Mouse (Mus musculus): ENCODE measurements around the gene Pot1a.

The Pot1a gene

DNA sequence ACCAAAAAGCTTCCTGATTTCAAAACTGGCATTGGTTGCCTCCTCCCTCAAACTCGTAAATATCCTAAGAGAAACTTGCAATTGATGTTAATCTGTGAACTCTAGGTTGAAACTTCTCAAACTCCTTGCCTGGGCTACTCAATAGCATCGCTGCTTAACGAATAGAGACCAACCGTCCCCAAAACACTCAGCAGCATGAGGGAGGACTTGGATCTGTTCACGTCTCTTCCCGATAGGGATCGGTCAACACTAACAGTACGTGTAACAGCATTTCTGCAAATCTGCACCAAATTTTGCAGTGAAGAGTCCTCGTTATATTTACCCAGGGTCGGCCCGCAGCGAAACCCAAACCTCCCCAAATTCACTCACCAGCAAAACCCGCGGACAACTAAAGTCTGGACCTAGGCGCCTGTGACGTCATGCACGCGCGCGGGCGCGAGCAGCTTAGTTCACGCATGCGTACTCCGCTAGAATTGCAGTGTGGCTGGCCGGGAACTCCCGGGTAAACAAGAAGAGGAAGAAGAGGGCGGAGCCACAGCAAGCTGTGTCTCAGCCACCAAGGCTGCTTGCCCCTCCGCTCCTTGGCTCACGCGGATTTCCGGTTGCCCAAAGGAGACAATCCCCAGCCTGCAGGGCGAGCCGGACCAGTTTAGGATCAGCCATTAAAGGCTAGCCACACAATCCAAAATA, at the start of gene Pot1a:
Gene Pot1a (minus strand): TSS at position 441 of the 690 bp plus-strand sequence.
- peak; percentile 92 to 95 for DNase-seq (ENCODE audit: low spot score in 2 of 2)

DNA sequence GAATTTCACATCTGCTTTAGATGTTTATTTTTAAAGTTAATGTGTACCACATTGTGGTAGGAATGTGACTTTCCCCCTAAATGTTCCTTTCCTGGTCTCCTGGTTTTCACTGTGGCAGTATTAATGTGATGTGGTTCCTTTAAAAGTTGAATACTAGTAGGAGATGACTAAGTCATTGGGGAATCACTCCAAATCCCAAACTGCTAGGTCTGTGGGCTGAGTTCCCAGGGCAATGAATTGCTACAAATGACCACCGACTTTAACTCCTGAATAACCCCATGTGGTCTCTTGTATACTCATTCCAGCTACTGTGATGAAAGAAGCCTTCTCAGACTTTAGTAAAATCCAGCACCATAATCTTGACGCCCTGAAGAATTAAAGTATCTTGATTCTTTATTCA, 27.2 kb upstream of the Pot1a start:
- no peak for DNase-seq (ENCODE audit: low spot score in 2 of 2)

DNA sequence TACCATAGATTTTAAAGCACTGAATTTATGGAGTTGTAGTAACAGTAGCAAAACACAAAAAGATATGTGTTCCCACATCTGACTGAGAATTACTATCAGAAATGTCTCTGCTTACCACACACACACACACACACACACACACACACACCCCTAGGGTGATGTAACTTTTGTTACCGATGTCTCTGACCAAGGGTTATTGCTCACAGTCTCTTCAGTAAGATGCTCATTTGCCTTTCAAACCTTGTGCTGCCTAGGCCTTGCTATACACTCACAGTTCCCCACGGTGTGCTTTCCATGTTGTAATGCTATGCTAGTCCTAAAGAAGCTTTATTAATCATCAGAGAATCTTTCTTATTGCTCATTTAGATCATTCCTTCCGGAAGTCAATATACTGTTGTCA, 3.0 kb downstream of the Pot1a start:
- no peak for DNase-seq (ENCODE audit: low spot score in 2 of 2)

DNA sequence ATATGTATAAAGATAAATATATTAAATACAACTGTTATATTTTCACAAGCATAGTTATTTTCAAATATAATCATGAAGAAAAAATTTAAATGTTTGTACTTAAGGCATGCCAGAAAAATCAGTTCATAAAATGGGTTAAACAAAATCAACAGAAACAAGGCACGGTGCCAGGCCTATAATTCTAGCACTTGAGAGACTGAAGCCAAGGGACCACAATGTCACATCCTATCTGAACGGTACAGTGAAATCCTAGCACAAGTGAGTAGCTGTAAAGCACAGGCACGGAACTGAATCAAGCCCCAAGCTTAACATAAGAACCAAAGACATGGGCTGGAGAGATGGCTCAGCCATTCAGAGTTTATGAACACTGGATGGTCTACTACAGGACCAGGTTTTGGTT, 6.8 kb downstream of the Pot1a start:
- no peak for DNase-seq (ENCODE audit: low spot score in 2 of 2)

DNA sequence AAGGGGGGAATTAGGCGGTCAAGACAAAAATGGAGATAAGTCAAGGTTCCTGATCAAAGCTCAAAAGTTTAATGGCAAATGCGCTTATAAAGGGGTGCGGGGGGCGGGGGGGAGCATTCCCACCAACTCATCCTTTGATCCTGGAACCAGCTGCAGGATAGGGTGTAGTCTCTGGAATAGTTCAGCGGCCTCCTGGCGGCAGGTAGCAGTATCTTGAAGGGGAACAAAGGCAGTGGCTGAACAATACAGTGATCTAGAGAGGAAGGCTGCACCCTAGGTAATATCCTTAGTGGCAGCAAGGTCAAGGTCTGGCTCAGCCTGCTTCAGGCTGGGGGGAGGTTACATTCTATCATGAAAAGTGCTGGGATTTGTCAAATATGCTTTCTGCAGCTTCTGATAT, 7.8 kb downstream of the Pot1a start:
- no peak for DNase-seq (ENCODE audit: low spot score in 2 of 2)

DNA sequence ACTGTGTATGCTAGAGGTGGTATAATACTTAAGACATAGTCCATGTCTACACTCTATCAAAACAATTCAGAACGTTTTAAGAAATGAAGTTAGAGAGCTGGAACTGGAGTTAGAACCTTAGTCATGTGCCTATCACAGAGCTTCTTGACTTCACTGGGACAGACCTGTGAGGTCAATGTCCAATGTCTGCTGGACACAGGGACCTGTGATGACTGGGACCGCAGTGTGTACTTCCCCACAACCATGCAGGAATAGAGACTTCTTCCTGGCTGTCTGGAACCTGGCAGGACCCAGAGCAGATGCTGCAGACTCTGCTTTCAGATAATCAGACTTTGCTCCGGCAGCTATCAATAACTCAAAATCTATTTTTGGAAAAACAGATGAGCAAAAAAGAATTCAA, 40.8 kb downstream of the Pot1a start:
- no peak for DNase-seq (ENCODE audit: low spot score in 2 of 2)

DNA sequence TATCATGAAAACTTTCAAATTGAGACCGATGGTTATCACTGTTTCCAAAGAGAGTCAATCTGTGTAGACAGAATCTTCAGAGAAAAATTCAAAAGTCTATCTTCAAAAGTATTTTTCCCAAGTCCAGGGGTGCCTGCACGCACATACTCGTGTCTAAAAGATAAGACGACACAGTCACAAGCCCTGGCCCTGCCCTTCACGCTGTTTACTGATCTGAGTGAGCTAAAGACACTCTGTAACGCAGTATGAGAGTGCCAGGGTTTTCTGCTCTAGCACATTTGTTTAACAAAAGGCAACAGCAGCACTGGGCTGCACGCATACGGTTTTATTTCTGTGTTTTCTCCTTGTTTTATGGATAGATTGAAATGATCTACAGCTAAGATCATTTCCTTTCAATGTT, 41.5 kb downstream of the Pot1a start:
- no peak for DNase-seq (ENCODE audit: low spot score in 2 of 2)

DNA sequence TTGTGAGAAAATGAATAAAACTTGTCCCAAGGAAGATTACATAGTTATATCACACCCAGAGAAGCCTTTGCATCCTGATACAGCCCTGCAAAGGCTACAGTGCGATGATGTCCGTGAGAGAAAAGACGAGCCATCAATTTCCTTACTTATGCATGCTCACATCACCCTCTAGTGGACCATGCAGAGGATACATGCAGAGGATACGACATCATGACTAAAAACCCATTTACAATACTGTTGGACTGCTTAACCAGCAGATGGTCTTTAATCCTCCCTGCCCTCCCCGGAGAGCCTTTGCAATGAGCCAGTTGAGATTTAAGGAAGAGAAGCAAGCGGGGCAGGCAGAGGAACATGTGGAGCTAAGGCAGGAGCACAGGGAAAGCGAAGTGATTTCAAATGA, 42.0 kb downstream of the Pot1a start:
- no peak for DNase-seq (ENCODE audit: low spot score in 2 of 2)

DNA sequence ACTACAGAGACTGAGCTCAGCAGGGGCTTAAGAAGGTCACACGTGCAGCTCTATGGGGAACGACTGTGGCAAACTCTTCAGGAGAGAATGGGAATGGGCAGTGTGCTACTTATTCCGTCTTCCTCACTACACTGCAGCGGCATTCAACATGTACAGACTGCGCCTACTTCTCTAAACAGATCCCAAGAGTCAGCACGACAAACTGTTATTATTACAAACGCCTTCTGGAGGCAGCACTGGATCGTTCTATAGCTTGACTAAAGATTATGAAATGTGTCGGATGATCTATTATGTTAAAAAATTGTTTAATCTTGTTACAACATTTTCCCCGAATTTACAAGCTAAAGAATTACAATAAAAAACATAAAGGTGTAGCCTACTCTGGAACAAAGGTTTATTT, 42.8 kb downstream of the Pot1a start:
- no peak for DNase-seq (ENCODE audit: low spot score in 2 of 2)

DNA sequence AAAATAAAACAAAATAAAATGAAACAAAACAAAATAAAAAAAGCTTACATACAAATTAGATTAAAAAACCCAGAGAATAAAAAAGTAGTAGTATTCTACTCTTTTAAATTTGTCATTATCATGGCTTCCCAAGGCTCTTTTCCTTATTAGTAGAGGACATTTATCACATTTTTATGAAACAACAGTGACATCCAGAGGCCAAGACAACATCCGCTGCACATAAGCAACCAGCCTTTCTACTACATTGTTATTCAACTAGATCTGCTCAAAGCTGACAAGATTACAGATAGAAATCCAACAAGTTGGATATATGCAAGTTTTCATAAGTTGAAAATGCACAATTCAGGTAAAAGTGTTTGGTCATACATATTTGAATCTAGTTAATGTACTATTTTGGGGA, 56.4 kb downstream of the Pot1a start:
- DNase-seq (ENCODE audit: low spot score in 2 of 2): no peak

DNA sequence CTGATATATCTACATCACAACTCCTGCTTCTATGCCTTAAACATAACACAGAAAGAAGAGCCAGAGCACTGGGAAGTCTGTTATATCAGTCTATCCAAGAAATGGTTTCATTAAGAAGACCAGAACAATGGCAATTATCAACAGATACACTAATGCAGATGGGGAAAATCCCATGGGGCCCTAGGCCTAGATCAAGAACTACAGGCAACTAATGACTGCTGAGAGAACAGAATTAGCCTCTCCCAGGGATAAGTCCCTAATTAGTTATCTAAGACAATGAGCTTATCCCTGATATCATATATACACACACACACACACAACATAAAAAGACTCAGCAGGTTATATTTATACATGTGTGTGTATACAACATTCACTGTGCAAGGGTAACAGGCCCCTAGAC, 72.5 kb downstream of the Pot1a start:
- DNase-seq (ENCODE audit: low spot score in 2 of 2): no peak

DNA sequence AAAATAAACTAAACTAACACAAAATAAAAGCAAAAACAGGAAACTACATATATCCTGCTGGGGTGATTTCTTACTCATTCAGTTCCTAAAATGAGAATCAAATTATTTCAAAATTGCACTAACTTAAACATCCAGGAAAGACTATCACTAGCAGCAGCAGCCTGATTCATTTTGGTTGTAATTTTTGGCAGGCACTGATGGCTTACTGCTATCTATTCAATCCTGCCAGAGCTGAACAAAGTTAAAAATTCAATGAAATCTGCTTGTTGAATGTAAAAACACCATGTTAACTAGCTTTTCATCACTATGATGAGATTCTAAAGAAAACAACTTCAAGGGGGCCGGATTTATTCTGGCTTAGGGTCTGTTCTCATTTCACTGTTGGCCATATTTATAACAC, 82.5 kb downstream of the Pot1a start:
- DNase-seq (ENCODE audit: low spot score in 2 of 2): no peak

DNA sequence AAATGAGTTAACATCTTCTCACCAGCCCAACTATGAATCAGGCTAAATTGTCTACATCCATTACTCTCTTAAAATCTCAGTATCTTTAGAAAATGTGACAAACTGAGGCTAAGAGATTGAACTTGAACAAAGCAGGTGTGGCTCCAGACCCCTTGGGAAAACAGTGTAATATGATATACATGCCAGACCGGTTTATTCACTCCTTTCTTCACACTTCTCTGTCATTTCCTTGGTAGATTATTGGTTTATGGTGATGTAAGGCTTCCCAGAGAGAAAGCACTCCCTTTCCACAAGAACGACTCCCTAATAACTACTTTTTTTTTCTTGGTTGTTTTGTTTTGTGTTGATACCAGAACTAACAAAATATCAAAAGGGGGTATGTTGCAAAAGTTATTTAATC, 98.4 kb downstream of the Pot1a start:
- DNase-seq (ENCODE audit: low spot score in 2 of 2): no peak

DNA sequence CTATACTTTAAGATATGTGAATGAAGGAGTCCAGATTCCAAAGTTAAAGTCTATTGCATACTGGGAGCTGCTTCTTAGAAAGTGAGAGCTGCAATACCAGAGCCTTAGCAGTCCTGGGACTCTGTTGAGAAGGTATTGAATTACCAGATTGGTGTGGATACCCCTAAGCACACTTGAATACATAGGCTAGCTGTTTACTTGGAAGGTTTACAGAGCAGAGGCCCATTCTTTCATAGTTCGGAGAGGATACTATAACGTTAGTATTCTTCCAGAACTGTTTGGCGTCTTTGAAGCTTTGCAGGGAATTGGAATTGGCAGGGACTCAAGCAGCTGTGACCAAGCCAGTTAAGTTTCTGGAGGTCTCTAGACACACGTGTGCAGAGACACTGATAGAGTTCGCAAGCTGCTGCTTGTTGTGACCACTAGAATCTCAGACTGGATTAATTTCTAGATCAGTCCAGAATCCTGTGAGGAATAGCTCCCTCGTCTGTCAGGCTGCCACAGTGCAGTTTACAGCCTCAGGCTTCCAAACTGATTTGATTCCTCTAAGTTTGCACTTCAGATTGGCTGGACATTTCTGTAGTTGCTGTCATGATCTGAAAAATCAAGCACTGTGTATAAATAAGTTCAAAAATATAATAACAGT, 99.7 kb downstream of the Pot1a start:
- no peak for DNase-seq (ENCODE audit: low spot score in 2 of 2)

DNA sequence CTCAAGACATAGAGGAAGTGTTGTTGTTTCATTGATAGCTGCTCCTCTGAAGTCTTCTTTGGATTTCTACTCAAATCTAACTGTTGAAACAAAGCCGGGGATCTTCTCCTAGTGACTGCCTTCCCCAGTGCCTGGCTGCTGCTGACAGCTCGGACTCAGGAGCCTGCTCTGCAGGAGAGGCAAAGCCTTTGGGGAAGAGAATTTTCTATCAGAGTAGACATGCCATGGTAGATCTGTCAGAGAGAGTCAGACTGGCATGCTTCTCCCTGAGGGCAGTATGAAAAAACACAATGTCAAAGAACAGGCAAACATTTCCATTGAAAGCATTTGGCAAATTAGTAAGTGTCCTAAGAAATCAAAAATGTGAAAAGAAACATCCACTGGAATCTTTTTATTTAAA, 109.1 kb downstream of the Pot1a start:
- no peak for DNase-seq (ENCODE audit: low spot score in 2 of 2)
